Mouse (Mus musculus): ENCODE measurements around the gene Gm5678. TPM values are rescaled to one million over a fixed set of nuclear protein-coding genes. Genes with fewer than 3 reads are reported as not detected.

Gene Gm5678
- polyA plus RNA-seq (2012; rRNA removed) = not detected in 2 replicates

DNA sequence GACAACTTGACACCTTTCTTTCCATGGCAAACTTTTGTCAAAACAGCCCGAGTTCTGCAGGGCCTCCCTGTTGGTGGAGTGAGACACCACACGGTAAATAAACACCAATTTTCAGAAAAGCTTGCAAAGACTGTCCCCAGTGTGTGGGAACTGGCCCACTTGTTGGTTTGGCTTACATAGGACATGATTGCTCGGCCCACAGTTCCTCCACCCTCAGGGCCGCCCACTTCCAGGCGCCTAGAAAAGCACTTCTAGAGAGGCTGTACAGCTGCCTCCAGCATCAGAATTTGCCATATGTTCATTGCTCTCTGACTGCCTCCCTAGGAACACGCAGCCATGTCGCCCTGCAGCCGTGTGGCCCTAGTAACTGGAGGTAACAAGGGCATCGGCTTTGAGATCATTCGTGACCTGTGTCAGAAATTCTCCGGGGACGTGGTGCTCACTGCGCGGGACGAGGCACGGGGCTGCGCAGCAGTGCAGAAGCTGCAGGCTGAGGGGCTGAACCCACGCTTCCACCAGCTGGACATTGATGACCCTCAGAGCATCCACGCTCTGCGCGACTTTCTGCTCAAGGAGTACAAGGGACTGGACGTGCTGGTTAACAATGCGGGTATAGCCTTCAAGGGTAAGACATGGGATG is at the start of gene Gm5678:
Gene Gm5678, plus strand, starts transcription at position 337 of the 640 bp plus-strand sequence.
- DNase-seq (ENCODE audit: low read depth) = no peak

DNA sequence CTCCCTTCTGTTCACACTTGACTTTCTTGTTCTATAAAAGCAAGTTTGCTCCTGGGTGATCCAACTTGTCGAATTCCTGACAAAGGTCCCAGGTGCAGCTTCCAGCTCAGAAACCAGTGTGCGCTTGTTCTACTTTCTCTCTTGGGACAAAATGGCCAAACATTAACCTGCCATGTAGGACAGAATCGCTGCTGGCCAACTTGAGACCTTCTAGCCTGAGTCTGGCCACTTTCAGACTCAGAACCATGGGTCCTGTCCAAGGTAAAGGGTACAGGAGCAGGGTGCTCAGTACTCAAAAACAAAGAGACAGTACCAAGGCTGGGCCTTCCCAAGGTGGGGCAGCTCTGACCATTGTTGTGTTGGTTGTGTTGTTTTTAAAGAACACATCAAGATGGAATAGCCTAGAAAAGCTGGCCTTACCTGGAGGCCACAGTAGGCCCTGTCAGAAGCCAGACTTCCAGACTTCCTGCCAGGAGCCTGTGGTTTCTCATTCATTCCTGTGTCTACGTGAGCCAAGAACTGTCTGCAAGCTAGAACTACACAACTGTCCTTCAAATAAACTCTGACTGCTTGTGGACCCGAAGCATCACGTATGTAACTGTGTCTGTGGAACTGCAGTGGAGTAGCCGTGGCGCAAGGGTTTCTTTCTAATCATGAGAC is 49.4 kb upstream of the Gm5678 start:
- DNase-seq (ENCODE audit: low read depth) = no peak

- no peak for DNase-seq (ENCODE audit: low read depth)
Measured at GRCm38 (mm10) chr16:93581125-93581524, 46.8 kb upstream of the Gm5678 start.

GRCm38 (mm10) chr16:93584976-93585702 is 42.8 kb upstream of the Gm5678 start:
- DNase-seq (ENCODE audit: low read depth) = no peak

DNA sequence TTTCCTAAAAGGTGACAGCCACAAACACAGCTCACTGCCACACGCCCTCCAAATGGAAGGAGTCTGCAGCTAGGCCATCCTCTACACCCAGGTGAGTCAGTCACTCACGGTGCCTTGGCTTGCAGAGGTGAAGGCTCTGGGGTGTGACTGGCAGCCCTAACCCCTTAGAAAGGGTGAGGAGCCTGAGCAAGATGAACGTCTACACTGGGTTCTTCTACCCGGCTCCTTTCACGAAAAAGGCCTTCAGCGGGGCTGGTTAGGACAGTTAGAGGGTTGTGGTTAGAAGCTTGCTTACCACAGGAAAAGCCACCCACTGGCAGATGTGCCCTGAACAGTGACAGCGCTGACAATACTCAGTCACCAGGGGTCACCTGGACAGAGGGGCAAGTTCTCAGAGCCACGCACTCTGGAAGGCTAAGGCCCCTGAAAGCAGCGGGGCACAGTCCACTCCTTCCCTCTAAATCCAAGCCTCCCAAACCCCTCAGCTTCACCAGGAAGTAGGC is 42.1 kb upstream of the Gm5678 start:
- DNase-seq (ENCODE audit: low read depth) = no peak

DNA sequence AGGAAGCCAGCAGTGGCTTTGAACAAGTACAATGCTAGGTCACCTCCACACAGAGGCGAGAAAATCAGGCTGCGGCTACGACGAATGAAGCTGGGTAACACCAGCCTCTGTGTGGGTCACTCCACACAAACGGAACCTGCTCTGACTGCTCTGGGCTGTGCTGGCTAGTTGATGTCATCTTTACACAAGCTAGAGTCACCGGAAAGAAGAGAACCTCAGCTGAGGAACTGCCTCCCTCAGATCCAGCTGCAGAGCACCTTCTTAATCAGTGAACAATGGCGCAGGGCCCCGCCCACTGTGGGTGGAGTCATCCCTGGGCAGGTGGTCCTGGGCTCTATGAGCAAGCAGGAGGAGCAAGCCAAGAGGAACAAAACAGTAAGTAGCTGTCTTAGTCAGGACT is 41.5 kb upstream of the Gm5678 start:
- DNase-seq (ENCODE audit: low read depth) = no peak

- DNase-seq (ENCODE audit: low read depth) = no peak
Measured at GRCm38 (mm10) chr16:93588281-93588680, 39.6 kb upstream of the Gm5678 start.

DNA sequence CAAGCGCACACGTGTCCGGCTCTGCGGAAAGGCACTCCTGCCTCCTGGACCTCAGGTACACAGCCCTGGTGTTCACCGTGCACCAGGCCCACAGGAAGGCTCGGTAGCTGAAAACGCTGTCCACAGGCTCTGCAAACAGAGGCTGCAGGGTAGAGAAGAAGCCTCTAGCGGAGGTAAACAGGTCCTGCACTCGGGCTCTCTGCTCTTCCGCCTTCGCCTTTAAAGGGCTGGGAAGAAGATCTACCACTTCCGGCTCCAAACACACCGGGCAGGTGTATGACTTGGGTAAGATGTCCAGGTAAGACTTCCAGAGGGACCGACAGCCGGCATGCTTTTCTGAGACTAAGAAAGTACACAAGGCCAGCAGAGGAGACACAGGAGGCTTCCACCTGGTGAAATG is 37.0 kb upstream of the Gm5678 start:
- DNase-seq (ENCODE audit: low read depth) = no peak

DNA sequence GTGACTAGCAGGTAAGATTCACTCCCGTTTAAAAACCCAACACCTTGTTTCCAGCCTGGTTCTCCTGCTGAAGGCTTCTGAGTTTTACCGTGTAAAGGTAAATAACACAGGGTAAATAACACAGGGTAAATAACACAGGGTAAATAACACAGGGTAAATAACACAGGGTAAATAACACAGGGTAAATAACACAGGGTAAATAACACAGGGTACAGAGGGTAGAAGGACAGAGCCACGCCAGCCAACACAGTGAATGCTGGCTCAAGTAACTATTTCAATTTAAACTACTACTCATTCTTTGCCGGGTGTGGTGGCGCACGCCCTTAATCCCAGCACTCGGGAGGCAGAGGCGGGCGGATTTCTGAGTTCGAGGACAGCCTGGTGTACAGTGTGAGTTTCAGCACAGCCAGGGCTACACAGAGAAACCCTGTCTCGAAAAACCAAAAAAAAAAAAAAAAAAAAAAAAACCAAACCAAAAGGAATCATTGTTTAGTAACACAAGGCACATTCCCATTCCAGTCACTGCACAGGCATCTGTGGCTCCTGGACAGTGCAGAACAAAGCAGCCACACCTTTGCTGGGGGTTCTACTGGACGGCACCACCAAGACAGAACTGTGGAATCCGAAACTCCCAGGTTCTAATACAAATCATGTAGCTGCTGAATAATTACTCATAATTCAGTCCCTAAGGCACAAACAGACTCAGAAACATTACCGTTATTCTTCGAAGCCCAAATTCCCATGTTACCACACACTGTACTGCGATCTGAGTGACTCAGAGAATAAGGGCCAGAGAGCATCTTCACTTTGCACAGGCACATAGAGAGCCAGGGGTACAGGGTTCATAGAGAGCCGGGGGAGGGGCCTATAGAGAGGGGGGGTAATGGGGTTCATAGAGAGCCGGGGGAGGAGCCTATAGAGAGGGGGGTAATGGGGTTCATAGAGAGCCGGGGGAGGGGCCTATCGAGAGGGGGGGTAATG is 36.2 kb upstream of the Gm5678 start:
- no peak for DNase-seq (ENCODE audit: low read depth)

GRCm38 (mm10) chr16:93592711-93593110 is 35.2 kb upstream of the Gm5678 start:
- DNase-seq (ENCODE audit: low read depth) = no peak

DNA sequence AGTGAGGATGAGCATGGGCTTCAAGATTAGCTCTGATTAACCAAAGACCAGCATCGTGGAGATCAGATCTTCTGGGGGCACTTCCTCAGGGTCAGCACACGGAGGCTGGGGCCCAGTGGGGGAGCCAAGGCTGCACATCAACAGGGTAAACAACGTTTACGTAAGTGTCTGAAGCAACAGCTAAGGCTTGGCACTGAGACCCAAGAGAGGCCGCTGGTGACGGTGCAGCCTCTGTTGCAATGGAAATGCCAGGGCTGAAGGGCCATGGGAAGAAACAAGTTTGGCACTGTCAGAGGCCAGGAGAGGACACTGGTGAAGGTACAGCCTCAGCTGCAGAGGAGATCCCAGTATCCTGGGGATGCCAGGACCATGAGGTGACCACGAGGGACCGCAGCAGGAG is 34.5 kb upstream of the Gm5678 start:
- no peak for DNase-seq (ENCODE audit: low read depth)

DNA sequence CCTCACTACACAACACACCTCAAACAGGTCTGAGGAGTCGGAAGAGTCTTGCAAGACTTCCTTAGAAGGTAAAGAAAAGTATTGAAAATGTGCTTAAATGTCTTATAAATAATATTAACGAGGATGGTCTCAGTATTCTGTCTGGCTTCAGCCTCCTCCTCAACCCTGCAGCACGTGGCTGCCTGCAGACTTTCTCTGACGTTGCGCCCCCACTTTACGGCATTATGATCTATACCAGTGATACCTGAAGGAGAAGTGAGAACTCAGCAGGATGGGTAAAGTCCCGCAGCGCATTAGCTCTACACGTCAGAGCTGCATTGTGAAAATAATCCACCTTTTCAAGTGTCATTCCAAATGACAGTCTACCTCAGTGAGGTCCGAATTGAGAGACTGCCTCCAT is 33.4 kb upstream of the Gm5678 start:
- no peak for DNase-seq (ENCODE audit: low read depth)

DNA sequence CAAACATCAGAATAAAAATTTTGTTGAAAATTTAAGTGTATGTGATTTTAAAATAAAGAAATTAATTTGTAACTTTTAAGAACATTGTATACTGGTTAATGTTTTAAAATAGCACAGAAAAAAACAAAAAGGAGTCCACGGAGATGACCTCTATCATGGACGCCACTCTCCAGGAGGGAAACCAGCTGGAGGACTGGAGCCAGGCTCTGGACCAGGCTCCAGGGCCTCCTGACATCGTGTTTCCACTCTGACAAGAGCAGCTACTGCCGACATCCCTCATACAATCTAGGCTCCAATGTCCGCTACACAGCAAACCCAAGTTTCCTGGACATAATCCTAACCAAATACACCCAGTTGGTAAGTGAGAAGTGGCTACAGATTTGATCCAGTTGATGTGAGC is 32.1 kb upstream of the Gm5678 start:
- DNase-seq (ENCODE audit: low read depth) = no peak

DNA sequence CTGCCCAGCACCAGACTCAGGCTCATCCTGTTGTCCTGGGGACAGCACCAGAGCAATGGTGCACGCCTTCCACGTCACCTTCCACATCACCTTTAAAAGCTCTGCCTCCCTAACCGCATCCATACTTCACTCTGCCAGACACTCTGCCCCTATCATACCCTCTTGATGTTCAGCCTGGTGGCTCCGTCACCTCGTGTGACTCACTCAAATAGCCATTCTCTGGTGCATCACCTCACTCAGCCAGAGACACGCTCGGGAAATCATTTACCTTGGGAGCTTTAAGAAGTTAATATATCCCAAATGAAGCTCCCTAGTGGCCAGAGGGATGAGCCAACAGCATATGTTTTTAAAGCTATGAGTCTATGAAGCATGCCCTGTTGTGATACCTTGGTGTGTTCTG is 31.1 kb upstream of the Gm5678 start:
- no peak for DNase-seq (ENCODE audit: low read depth)

GRCm38 (mm10) chr16:93597551-93597950 is 30.3 kb upstream of the Gm5678 start:
- no peak for DNase-seq (ENCODE audit: low read depth)

DNA sequence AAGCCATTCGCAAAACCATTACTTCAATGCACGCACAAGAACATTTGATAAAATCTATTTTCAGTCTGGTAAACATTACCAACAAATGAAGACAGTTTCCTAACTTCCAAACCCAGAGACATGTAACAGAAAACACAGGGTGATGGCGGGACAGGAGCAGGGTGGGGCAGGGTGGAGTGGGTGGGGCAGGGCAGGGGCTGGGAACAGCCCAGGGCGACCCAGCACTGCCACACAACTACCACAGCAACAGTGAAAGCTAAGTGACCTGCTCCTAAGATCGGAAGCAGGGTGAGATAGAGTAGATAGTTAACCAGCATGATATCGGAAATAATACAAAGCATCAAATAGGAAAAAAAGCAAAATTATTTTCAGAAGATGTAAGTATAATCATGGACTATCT is 28.4 kb upstream of the Gm5678 start:
- DNase-seq (ENCODE audit: low read depth) = no peak

GRCm38 (mm10) chr16:93603439-93604212 is 24.3 kb upstream of the Gm5678 start, which contains the start of gene Setd4:
Setd4 (minus strand) TSS chr16:93604063.
- no peak for DNase-seq (ENCODE audit: low read depth)

GRCm38 (mm10) chr16:93604481-93604969 is 23.4 kb upstream of the Gm5678 start:
- no peak for DNase-seq (ENCODE audit: low read depth)

- no peak for DNase-seq (ENCODE audit: low read depth)
Measured at GRCm38 (mm10) chr16:93605553-93605952, 22.3 kb upstream of the Gm5678 start, which contains the start of gene Cbr1. Cbr1 (plus strand) TSS chr16:93605853.

DNA sequence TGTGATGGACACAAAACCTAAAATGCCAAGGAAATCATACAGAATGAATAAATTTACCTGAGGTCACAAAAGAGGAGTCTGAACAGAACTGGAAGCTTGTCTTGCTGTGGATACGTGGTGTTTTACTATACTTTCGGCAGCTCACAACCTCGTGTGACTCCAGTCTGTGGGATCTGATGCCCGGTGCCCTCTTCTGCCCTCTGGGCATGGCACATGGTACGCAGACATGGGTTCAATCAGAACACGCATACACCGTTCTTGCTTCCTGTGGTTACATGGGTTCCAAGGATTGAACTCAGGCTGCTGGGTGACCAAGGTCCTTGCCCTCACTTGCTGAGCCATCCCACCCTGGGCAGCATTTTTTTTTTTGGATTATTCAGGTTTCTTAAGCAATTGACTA is 21.8 kb upstream of the Gm5678 start:
- no peak for DNase-seq (ENCODE audit: low read depth)
